Comparison of ENCODE assay signal across 11 mouse cellular contexts in the genomic region with DNA sequence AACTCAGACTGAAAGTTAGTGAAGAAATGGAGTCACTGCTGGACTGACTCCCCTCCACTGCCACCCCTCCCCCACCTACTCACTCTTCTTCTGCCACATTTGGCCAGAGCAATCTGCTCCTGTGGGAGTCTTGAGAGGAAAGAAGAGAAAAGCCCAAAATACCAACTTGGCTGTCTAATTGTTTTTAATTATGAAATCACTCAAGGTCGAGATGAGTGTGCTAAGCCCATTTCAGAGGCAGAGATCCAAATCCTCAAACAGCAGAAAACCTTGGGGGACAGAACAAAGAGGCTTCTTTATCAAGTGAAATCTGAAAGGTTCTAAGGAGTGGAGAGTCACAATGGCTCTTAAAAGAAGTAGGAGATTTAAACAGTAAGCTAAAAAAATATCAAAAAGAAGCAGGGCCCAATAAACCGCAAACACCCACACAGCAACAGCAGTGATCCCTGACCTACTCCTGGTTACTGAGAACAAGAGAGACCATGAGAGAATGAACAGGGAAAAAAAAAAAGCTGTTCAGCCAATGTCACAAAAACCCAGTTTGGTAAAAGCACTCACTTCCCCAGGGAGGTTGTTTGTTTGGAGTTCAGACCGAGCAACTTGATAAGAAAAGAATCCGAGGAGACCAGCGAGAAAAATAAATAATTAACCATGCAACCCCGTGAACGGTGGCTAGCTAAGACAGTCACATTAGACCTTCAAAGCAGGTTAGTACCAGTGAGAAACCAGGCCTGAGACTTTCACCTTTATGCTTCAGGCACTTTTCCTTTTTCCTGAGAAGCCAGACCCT.
A peak's percentile ranks its signal among the peaks of the same experiment; 100 is the strongest.
DNase-seq lines count a peak whose midpoint lies in the region; ATAC-seq lines count a peak whose summit lies in the region.
"Had no signal": no experiment of that assay in that cellular context is flagged by ENCODE, and none has a peak within 500 bp of the region (broad histone marks: within the 10 kb centered on the region; RNA-seq: fewer than 3 reads in every experiment).

No protein-coding gene starts in this region.

- intact Hi-C loops in heart, postnatal 10 days (cut with DNase I) = no loop called here

- WGBS in midbrain, embryonic 15.5 days = 14% methylated on average over 7 of the region's 7 CpGs

- H3K4me2 ChIP-seq in midbrain, embryonic 15.5 days = no peak overlapping the region

- H3K36me3 ChIP-seq in midbrain, embryonic 15.5 days (replicated peaks) = no peaks in the 10 kb centered on the region

- no peaks in the 10 kb centered on the region for H3K9me3 ChIP-seq in midbrain, embryonic 15.5 days

- no peak for ATAC-seq in midbrain, embryonic 15.5 days (replicated peaks)

- DNase-seq in heart, adult 11 months = peak; percentile 50
- DNase-seq in heart, postnatal 10 days = no peak
- peak; percentile 68 for DNase-seq in ovary, adult 18-20 months (ENCODE audit: low spot score)
- no peak for DNase-seq in ovary, postnatal 10 days (ENCODE audit: low spot score)
- peak; percentile 76 for DNase-seq in kidney, adult 9 months
- peak; percentile 27 for DNase-seq in lung, postnatal 36 days
- no peak for DNase-seq in embryo, embryonic 9.5 days (ENCODE audit: extremely low spot score)
- DNase-seq: layer of hippocampus, adult 9-11 months had no signal

- no peak overlapping the region for H3K4me3 ChIP-seq in midbrain, embryonic 15.5 days
- H3K4me3 ChIP-seq: erythroblast, embryonic 14.5 days had no signal

- H3K27ac ChIP-seq in midbrain, embryonic 15.5 days = no peak overlapping the region
- H3K27ac ChIP-seq: macrophage had no signal

- H3K27me3 ChIP-seq in midbrain, embryonic 15.5 days (replicated peaks) = no peaks in the 10 kb centered on the region

- no peak overlapping the region for H3K9ac ChIP-seq in midbrain, embryonic 15.5 days

- H3K4me1 ChIP-seq in midbrain, embryonic 15.5 days = 0 out of 2 replicates have a peak, but pooled peaks cover 8% of the 10 kb centered on the region

Comparison
In these comparisons a context has a peak if more than half of its experiments do, and no peak if none do; other contexts are left out.
1. DNase-seq: peak in heart, adult 11 months (single experiment), ovary, adult 18-20 months (single experiment), kidney, adult 9 months (single experiment) and lung, postnatal 36 days (single experiment); none in heart, postnatal 10 days (0 of 2), ovary, postnatal 10 days (single experiment) and embryo, embryonic 9.5 days (single experiment).